Mouse (Mus musculus) embryonic facial prominence, embryonic 15.5 days (tissue): Measurements from ENCODE around the gene Grxcr1. TPM values are rescaled to one million over a fixed set of nuclear protein-coding genes. Genes with fewer than 3 reads are reported as not detected.

Experiments
- ATAC-seq: fragments of 200-750 bp; cut with Nextera tagmentation; 2 replicates; pipeline ENCODE4 v1.8.0; 2017; ENCODE audit warnings: low read depth, moderate TSS enrichment; ENCODE audit not compliant: insufficient number of reproducible peaks, low FRiP score, low TSS enrichment
- H3K27ac ChIP-seq: fragments of 300-500 bp; sonication (generic); replicated peaks from 2 replicates; pipeline ENCODE4 v1.5.1; 2015; ENCODE audit warnings: mild to moderate bottlenecking, inconsistent platforms
- H3K27me3 ChIP-seq: fragments of 300-500 bp; sonication (generic); 2 replicates; pipeline ENCODE4 v1.6.1; 2015; ENCODE audit warnings: inconsistent platforms
- H3K36me3 ChIP-seq: fragments of 300-500 bp; sonication (generic); 2 replicates; pipeline ENCODE4 v1.6.1; 2015; ENCODE audit warnings: mild to moderate bottlenecking, inconsistent platforms
- H3K4me1 ChIP-seq: fragments of 300-500 bp; sonication (generic); 2 replicates; pipeline ENCODE4 v1.6.1; 2015; ENCODE audit warnings: inconsistent platforms
- H3K4me2 ChIP-seq: fragments of 300-500 bp; sonication (generic); replicated peaks from 2 replicates; pipeline ENCODE4 v1.6.1; 2015; ENCODE audit warnings: mild to moderate bottlenecking, inconsistent platforms
- H3K4me3 ChIP-seq: fragments of 300-500 bp; sonication (generic); replicated peaks from 2 replicates; pipeline ENCODE4 v1.5.1; 2015; ENCODE audit warnings: mild to moderate bottlenecking, inconsistent platforms
- H3K9ac ChIP-seq: fragments of 300-500 bp; sonication (generic); 2 replicates; pipeline ENCODE4 v1.6.1; 2015; ENCODE audit warnings: inconsistent platforms
- H3K9me3 ChIP-seq: fragments of 300-500 bp; sonication (generic); replicated peaks from 2 replicates; pipeline ENCODE4 v1.6.1; 2016; ENCODE audit warnings: inconsistent platforms
- WGBS: fragments of 180-500 bp; shearing (Covaris S2); methylation state at CpG from one replicate; pipeline ENCODE4 v1.1.7; 2015; 5-methylcytosine and 5-hydroxymethylcytosine counted together
- polyA plus RNA-seq: library from polyadenylated mRNA; unstranded; fragments of >200 nt; fragmentation: Nextera tagmentation; extraction: Ambion mirVana; gene quantifications from 2 replicates; pipeline ENCODE4 v1.2.1, GENCODE M21; 2015

Gene Grxcr1
- polyA plus RNA-seq, 1 experiment from 2014 or later = not detected

GRCm38 (mm10) chr5:68093085-68093484 is 61.5 kb downstream of the Grxcr1 start:
- H3K9ac ChIP-seq = no peak overlapping the region
- no peak overlapping the region for H3K27ac ChIP-seq
- no peak overlapping the region for H3K4me2 ChIP-seq
- H3K36me3 ChIP-seq = no peaks in the 10 kb centered on the region
- H3K4me1 ChIP-seq = no peaks in the 10 kb centered on the region
- no peaks in the 10 kb centered on the region for H3K9me3 ChIP-seq
- whole genome bisulfite sequencing = 35% methylated on average over 2 of the region's 2 CpGs
- H3K27me3 ChIP-seq = no peaks in the 10 kb centered on the region
- H3K4me3 ChIP-seq = no peak overlapping the region
- no peak for ATAC-seq

GRCm38 (mm10) chr5:68097665-68098624 is 66.3 kb downstream of the Grxcr1 start:
- no peak overlapping the region for H3K4me3 ChIP-seq
- H3K9ac ChIP-seq = no peak overlapping the region
- H3K27ac ChIP-seq = no peak overlapping the region
- H3K9me3 ChIP-seq = no peaks in the 10 kb centered on the region
- ATAC-seq = no peak
- H3K27me3 ChIP-seq = no peaks in the 10 kb centered on the region
- no peaks in the 10 kb centered on the region for H3K36me3 ChIP-seq
- no peaks in the 10 kb centered on the region for H3K4me1 ChIP-seq
- H3K4me2 ChIP-seq = no peak overlapping the region
- WGBS = 79% methylated on average over 5 of the region's 5 CpGs

DNA sequence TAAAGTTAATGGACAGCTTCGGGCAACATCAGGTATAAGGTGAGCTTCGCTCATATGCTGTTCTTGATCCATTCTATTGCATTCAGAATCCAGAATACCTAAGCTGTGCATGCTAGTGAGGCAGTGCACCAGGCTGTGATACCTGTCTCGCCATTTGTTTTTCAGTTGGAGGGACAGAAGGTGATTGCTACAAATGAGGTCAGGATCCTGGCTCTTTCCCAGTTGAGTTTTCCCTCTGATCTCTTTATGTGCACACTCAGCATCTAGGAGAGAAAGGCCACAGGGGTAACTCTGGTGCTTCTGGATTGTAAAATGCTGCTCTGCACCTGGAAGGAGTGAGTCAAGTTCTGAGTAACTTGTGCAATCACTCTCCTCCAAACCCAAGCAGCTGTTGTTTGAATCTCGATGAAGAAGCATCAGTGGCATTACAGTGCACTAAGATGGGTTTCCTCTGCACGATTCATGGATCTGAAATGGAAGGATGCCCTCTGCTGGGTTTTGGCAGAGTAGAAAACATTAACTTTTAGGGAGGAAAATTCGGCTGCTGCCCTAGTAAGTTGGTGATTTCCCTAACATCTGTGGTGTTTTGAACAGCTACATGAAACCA is 80.9 kb downstream of the Grxcr1 start:
- Histone ChIP-seq H3K4me1 (no peaks in the 10 kb centered on the region), H3K4me3 (no peak overlapping the region), H3K27ac (no peak overlapping the region), H3K27me3 (no peaks in the 10 kb centered on the region), H3K4me2 (no peak overlapping the region), H3K9me3 (no peaks in the 10 kb centered on the region), H3K36me3 (no peaks in the 10 kb centered on the region), H3K9ac (no peak overlapping the region)
- 64% methylated on average over 6 of the region's 6 CpGs for WGBS
- no peak for ATAC-seq

DNA sequence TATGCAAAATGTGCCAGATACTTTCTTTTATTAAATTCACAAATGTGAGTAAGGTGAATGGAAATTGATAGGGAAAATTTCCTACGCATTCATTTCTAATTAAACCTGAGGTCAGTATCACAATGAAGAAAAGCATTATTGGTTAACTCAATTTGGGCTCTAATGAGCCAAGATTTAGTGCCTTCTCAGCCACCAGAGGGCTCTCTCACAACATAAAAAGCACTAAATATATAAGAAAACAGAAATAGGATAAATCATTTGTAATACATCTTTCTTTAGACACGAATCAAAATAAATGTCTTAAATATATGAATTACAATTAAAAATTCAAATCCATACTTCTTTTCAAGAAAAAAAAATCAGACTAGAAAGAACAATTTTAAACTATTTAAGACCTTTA is 89.2 kb downstream of the Grxcr1 start:
- no peaks in the 10 kb centered on the region for H3K27me3 ChIP-seq
- WGBS = 38% methylated on average over 2 of the region's 2 CpGs
- H3K27ac ChIP-seq = no peak overlapping the region
- H3K4me3 ChIP-seq = no peak overlapping the region
- no peak for ATAC-seq
- no peaks in the 10 kb centered on the region for H3K9me3 ChIP-seq
- no peak overlapping the region for H3K4me2 ChIP-seq
- no peaks in the 10 kb centered on the region for H3K36me3 ChIP-seq
- no peaks in the 10 kb centered on the region for H3K4me1 ChIP-seq
- no peak overlapping the region for H3K9ac ChIP-seq

DNA sequence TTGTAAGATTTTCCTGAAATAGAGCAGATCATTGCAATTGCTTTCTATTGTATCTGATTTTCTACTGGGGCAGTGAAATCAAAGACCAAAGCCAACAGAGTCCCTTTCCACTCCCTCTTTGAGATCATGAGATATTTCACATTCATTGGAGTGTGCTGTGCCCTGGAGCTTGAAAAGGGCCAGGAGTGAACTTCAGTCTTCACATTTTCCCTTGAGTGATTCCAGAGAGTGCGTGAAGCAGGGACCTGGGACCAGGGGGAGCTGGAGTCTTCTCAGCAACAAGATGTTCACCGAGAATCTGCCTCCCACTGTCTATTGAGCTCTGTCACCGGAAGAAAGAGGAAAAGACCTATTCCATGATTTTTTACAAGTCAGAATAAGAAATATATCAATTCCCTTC is 91.2 kb downstream of the Grxcr1 start:
- H3K27me3 ChIP-seq = no peaks in the 10 kb centered on the region
- H3K4me2 ChIP-seq = no peak overlapping the region
- ATAC-seq = no peak
- H3K9me3 ChIP-seq = no peaks in the 10 kb centered on the region
- H3K27ac ChIP-seq = no peak overlapping the region
- H3K4me3 ChIP-seq = no peak overlapping the region
- H3K36me3 ChIP-seq = no peaks in the 10 kb centered on the region
- H3K9ac ChIP-seq = no peak overlapping the region
- H3K4me1 ChIP-seq = no peaks in the 10 kb centered on the region
- WGBS = 75% methylated on average over 3 of the region's 3 CpGs

DNA sequence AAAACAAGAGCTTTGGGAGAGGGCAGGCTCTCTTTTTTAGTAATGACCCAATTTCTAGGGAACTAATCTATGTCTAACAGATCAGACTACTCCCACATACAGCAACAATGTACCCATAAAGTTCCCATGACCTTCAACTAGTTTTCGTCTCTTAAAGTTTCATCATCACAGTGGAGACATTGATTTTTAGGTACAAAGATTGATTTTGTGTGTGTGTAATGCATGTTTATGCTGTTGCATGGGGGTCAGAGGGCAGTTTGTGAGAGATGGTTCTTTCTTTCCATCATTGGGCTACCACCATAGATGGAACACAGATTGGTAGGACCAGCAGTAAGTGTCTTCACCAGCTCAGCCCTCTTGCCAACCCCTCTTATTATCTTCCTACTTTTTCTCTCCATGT is 93.8 kb downstream of the Grxcr1 start:
- WGBS = 92% methylated on average over 1 of the region's 1 CpGs
- no peaks in the 10 kb centered on the region for H3K27me3 ChIP-seq

GRCm38 (mm10) chr5:68128421-68128820 is 96.8 kb downstream of the Grxcr1 start:
- Histone ChIP-seq H3K9me3 (no peaks in the 10 kb centered on the region), H3K4me1 (no peaks in the 10 kb centered on the region), H3K4me3 (no peak overlapping the region), H3K27me3 (no peaks in the 10 kb centered on the region), H3K9ac (no peak overlapping the region), H3K27ac (no peak overlapping the region), H3K36me3 (no peaks in the 10 kb centered on the region), H3K4me2 (no peak overlapping the region)
- 10% methylated on average over 4 of the region's 4 CpGs for WGBS
- no peak for ATAC-seq

More for the DNA sequence above, 93.8 kb downstream of the Grxcr1 start:
- Histone ChIP-seq H3K9me3 (no peaks in the 10 kb centered on the region), H3K4me3 (no peak overlapping the region), H3K9ac (no peak overlapping the region), H3K36me3 (no peaks in the 10 kb centered on the region), H3K4me2 (no peak overlapping the region), H3K4me1 (no peaks in the 10 kb centered on the region), H3K27ac (no peak overlapping the region)
- no peak for ATAC-seq

- Histone ChIP-seq H3K4me3 (no peak overlapping the region), H3K27me3 (no peaks in the 10 kb centered on the region), H3K9ac (no peak overlapping the region), H3K4me1 (no peaks in the 10 kb centered on the region), H3K27ac (no peak overlapping the region), H3K9me3 (no peaks in the 10 kb centered on the region), H3K36me3 (no peaks in the 10 kb centered on the region), H3K4me2 (no peak overlapping the region)
- WGBS = 77% methylated on average over 3 of the region's 3 CpGs
- no peak for ATAC-seq
These were observed 97.4 kb downstream of the Grxcr1 start for GRCm38 (mm10) chr5:68128821-68129608.

GRCm38 (mm10) chr5:68146818-68147217 is 115.2 kb downstream of the Grxcr1 start:
- no peak overlapping the region for H3K9ac ChIP-seq
- no peaks in the 10 kb centered on the region for H3K36me3 ChIP-seq
- H3K4me3 ChIP-seq = no peak overlapping the region
- ATAC-seq = no peak
- H3K4me1 ChIP-seq = no peaks in the 10 kb centered on the region
- H3K27me3 ChIP-seq = no peaks in the 10 kb centered on the region
- no peak overlapping the region for H3K4me2 ChIP-seq
- no peaks in the 10 kb centered on the region for H3K9me3 ChIP-seq
- H3K27ac ChIP-seq = no peak overlapping the region
- WGBS = 76% methylated on average over 1 of the region's 1 CpGs

GRCm38 (mm10) chr5:68149946-68150345 is 118.3 kb downstream of the Grxcr1 start:
- H3K27me3 ChIP-seq = no peaks in the 10 kb centered on the region
- H3K4me3 ChIP-seq = no peak overlapping the region
- no peaks in the 10 kb centered on the region for H3K4me1 ChIP-seq
- 39% methylated on average over 3 of the region's 3 CpGs for WGBS
- no peak for ATAC-seq
- H3K4me2 ChIP-seq = no peak overlapping the region
- no peak overlapping the region for H3K9ac ChIP-seq
- H3K36me3 ChIP-seq = no peaks in the 10 kb centered on the region
- H3K9me3 ChIP-seq = no peaks in the 10 kb centered on the region
- no peak overlapping the region for H3K27ac ChIP-seq

- H3K9me3 ChIP-seq = no peaks in the 10 kb centered on the region
- no peak overlapping the region for H3K9ac ChIP-seq
- H3K4me2 ChIP-seq = no peak overlapping the region
- H3K36me3 ChIP-seq = no peaks in the 10 kb centered on the region
- no peak overlapping the region for H3K4me3 ChIP-seq
- no peaks in the 10 kb centered on the region for H3K4me1 ChIP-seq
- H3K27ac ChIP-seq = no peak overlapping the region
- no peak for ATAC-seq
- WGBS = 77% methylated on average over 4 of the region's 4 CpGs
- H3K27me3 ChIP-seq = no peaks in the 10 kb centered on the region
These were observed 118.9 kb downstream of the Grxcr1 start for GRCm38 (mm10) chr5:68150347-68151043.
